Mouse (Mus musculus): ENCODE results near the gene Gm44973.

GRCm38 (mm10) chr7:4972321-4973047 lies 42.8 kb upstream of the Gm44973 start:
- TF ChIP-seq CTCF (IDR thresholded peaks at IDR 0.05; ENCODE audit: low read depth) (no peak), EP300 (IDR thresholded peaks at IDR 0.05; ENCODE audit: low read depth) (no peak)
